Mouse (Mus musculus): ENCODE measurements around the gene Zfp345.
"Not testable (repeated sequence)": the region's sequence is repeated elsewhere in the genome, so short reads cannot be mapped to it uniquely, and the experiment has no call there.

Zfp345 gene

DNA sequence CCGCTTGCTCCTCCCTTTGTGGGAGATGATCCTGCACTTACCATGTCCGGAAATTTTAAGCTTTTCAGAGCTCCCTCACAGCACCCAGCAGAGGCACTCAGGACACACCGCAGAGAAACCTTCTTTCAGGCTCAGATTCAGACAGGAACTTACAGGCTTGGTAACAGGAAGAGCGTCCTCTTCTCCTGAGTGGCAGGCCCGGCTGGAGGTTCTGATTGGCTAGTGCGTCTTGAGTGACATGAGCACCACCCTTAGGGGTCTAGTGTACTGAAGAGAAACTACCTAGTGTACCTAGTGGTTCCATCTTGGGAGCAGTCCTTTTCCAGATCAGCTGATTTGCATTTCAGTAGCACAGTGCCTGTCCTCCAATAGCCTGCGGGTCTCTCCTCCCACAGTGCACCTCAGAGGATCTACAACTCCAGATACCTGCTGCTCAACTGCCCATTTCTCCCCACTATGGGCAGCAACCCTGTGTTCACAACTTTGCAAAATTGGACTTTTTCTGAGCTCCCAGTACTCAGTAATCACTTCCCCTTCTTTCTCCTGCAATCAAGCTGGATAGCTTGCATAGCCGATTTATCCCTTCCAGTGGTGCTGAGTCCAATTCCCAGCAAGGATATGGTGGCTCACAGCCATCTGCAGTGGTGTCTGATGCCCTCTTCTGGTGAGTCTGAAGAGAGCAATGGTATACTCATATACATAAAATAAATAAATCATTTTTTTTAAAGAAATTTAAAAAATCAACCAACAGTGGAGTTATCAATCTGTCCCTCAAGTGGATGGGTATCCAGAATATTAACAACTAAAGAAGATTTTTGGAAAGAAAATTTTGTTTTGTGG is at the start of gene Zfp345:
TSS of gene Zfp345 (minus strand) at position 153 of the 840 bp plus-strand sequence.
- not testable (repeated sequence) for DNase-seq (ENCODE audit: low read depth)

DNA sequence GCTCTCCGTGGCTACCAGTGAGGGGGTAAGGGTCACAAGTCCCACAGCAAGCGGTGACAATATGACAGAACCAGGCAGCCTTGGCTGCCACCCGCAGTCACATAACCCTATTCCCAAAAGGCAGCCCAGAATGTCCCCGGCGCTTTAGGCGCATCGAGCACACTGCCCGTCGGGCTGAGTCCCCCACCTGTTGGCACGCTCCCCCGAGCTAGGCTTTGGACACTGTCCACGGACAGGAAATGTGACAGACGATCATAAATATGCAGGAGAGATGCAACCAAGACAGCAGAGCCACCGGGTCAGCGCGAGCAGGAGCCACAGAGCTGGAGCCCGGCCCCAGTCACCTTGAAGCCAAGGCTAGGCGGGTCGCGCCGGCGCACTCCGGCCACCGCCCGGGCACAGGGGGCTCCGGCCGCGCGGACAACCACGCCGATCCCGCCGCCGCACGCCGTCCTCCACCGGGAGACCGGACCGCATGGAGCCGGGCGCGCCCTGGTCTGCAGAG is 40.9 kb upstream of the Zfp345 start:
- no peak for DNase-seq (ENCODE audit: low read depth)

DNA sequence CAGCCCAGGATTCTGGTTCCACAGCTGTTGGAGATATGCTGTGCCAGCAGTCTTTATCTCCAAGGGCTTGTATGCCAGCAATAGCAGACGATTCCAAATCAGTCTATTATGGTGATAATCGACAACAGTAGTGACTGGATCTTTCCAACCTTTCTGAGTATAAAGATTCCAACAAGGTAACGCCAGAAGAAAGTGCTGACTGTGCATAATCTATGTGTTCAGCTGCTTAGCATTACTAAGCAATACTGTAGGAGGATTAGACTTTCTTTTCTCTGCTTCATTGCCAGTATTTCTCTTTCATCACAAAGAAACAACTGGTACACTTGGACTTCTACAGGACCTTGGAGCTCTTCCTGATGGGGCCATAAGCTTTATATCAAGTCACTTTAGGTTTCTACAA is 27.9 kb upstream of the Zfp345 start:
- DNase-seq (ENCODE audit: low read depth): no peak

DNA sequence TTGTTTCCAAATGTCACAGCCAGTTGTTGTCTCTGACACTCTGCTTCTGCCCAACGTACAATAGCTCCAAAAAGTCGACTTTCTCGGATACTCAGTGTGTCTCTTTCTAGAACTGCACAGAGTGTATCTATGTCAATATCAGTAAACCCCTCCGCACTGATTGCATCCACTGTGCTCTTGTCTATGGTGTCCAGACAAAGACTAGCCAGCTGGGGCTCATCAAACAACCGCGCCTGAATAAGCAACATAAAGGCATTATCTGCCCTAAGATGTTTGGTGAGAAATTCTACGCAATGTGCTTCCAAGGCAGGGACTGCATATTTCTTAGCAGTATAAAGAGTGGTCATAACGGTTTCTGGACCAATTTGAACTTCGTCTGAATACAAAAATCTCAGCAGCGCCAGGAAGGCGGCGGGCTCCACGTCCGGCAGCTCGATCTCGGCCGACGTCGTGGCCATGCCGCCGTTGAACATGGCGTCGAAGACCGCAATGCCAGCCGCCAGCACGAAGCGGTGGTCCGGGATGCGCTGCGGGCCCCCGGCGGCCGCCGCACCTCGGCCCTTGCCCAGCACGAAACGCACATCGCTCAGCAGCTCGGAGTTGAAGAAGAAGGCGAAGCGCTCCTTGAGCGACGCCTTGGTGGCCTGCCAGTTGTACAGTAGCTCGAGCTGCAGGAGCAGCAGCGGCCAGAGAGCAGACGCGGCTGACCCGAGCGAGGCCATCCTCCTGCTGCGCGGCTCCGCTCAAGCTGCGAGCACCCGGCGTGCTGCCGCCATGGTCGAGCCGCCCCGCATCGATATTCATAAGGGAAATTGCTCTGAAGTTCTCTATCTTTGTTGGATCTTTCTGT is 15.5 kb upstream of the Zfp345 start:
- DNase-seq (ENCODE audit: low read depth): not testable (repeated sequence)

GRCm38 (mm10) chr2:150493031-150493430 is 8.1 kb upstream of the Zfp345 start:
- DNase-seq (ENCODE audit: low read depth): no peak

DNA sequence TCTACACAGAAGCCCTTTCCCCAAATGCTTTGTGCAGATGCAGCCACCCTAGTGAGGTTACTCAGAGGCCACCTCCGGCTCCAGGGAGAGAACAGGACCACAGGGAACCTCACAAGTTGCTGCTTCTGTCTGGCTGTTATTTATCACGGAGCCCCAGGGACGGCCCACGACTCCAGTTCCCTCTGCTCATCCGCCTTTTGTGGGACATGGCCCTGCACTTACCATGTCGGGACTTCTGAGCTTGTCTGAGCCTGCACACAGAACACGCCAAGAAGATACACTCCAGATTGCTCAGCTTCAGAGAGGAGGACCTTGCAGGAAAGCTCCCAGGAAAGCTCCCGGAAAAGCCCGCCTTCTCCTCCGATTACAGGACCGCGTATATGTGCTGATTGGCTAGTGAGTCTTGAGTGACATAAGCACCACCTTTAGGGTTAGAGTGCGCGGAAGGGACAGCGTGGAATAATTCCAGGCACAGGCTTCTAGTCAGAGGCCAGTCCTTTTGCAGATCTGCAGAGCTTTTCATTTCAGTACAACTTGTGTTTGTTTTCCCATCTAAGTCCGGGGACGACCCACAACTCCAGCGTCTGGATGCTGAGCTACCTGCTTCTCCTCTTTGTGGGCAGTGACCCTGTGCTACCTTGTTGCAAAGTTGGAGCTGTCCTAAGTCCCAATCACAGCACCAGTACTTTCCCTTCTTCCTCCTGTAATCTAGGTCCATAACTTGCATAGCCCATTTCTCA is 33.5 kb downstream of the Zfp345 start, which contains the start of gene Zfp442:
TSS of gene Zfp442 (minus strand) at position 307 of the 740 bp plus-strand sequence.
- DNase-seq (ENCODE audit: low read depth): not testable (repeated sequence)

DNA sequence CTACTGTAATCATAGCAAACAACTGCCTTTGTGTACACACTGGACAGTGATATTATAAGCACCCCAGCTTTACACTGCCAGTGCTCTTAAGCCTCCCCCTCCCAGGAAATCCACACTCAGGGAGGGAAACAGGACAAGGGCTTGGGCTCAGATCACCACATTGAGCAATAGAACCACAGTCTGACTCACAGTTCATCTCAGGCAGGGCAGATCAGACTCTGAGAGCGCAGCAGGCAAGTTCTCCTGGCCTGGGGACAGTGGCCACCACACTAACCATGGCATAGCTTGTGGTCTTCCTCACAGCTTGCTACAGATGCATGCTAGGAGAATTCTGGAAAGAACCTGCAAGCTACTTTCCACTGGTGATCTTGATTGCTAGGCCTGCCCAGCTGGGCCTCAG is 45.8 kb downstream of the Zfp345 start:
- DNase-seq (ENCODE audit: low read depth): not testable (repeated sequence)
